Mouse (Mus musculus) E14TG2a.4 (cell line): ENCODE measurements around the gene Disc1.
A peak's percentile ranks its signal among the peaks of the same experiment; 100 is the strongest.

Source experiments
- H3K27me3 ChIP-seq: 2 replicates; pipeline ENCODE4 v1.6.1; 2014; ENCODE audit warnings: low read length, control low read depth; ENCODE audit not compliant: insufficient read depth
- H3K36me3 ChIP-seq: 2 replicates; pipeline ENCODE4 v1.6.1; 2014; ENCODE audit warnings: low read length, control low read depth; ENCODE audit not compliant: insufficient read depth
- H3K4me1 ChIP-seq: replicated peaks from 2 replicates; pipeline ENCODE4 v1.6.1; 2014; ENCODE audit warnings: low read depth, low read length, control low read depth
- H3K4me3 ChIP-seq: replicated peaks from 2 replicates; pipeline ENCODE4 v1.5.1; 2014; ENCODE audit warnings: mild to moderate bottlenecking, low read length
- H3K9me3 ChIP-seq: 2 replicates; pipeline ENCODE4 v1.6.1; 2014; ENCODE audit warnings: low read length, control low read depth
- CTCF ChIP-seq: conservative IDR thresholded peaks from 2 replicates; pipeline ENCODE4 v1.5.1; 2014; ENCODE audit warnings: low read length
- NANOG ChIP-seq: IDR thresholded peaks from 2 replicates; pipeline ENCODE4 v1.6.1; 2014; ENCODE audit warnings: borderline replicate concordance, low read length, mixed read lengths
- POU5F1 ChIP-seq: IDR thresholded peaks from 2 replicates; pipeline ENCODE4 v1.6.1; 2014; ENCODE audit warnings: low read length, borderline replicate concordance

The Disc1 gene

DNA sequence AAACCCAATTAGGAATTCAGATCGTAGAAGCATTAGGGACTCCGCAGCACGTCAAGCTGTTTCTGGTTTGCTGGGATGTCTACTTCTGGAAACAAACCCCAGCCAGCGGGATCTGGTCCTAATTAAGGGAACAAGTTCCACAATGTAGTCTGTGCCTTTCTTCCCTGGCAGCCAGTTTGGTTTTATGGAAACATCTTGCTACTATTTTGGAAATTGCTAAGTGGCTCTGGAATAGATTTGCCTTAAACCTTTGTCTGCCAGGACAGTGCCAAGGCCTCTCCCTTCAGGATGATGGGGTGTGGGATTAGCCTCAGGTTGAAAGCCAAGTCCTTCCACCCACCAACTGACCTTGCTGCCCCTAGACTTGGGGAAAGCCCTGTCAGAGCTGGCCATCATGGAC is 164.7 kb downstream of the Disc1 start:
- peaks cover 6% of the 10 kb centered on the region; the same call in 1 of the 2 replicates for H3K4me1 ChIP-seq
- no peaks in the 10 kb centered on the region for H3K9me3 ChIP-seq
- no peaks in the 10 kb centered on the region for H3K36me3 ChIP-seq
- H3K4me3 ChIP-seq: no peak overlapping the region
- TF ChIP-seq NANOG (no peak), POU5F1 (no peak), CTCF (no peak)
- no peaks in the 10 kb centered on the region for H3K27me3 ChIP-seq

DNA sequence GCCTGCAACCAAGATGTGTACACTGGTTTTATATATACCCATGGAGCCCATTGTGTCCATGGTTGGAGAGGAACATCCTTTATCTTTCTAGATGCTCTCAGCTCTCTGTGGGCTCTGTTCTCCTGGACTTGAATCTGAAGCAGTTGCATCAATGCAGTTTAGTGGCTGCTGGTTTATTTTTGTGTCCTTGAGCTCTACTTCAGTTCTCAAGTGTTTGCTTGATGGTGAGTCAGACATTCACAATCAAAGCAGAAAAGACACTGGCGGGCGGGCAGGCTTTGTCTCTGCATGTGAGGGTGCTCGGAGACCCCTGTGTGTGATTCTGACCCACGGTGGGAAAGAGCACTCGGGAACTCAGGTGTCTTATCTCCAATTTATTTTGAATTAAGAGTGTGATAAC is 166.6 kb downstream of the Disc1 start:
- no peaks in the 10 kb centered on the region for H3K27me3 ChIP-seq
- H3K9me3 ChIP-seq: no peaks in the 10 kb centered on the region
- H3K36me3 ChIP-seq: no peaks in the 10 kb centered on the region
- TF ChIP-seq CTCF: no peak
- peaks cover 17% of the 10 kb centered on the region for H3K4me1 ChIP-seq
- H3K4me3 ChIP-seq: no peak overlapping the region

DNA sequence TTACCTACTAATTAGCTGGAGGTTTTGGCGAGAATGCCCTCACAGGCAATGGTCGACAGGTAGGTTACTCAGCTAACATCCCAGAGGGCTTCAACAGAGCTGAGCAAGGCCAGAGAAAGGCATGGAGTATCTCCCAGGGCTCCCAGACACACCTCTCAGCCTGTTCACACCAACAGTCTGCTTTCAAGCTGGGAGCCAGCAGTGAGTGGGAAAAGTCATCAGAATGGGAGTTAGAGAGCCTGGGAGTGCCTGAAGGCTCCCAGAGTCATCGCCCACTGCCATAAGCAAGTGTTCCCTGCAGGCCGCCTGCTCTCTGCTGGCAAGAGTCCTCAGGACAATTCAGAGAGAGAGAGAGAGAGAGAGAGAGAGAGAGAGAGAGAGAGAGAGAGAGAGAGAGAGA is 167.1 kb downstream of the Disc1 start:
- H3K27me3 ChIP-seq: no peaks in the 10 kb centered on the region
- H3K36me3 ChIP-seq: no peaks in the 10 kb centered on the region
- no peaks in the 10 kb centered on the region for H3K9me3 ChIP-seq
- H3K4me1 ChIP-seq: peaks cover 17% of the 10 kb centered on the region
- no peak for TF ChIP-seq NANOG
- TF ChIP-seq POU5F1: no peak
- TF ChIP-seq CTCF: no peak
- no peak overlapping the region for H3K4me3 ChIP-seq

DNA sequence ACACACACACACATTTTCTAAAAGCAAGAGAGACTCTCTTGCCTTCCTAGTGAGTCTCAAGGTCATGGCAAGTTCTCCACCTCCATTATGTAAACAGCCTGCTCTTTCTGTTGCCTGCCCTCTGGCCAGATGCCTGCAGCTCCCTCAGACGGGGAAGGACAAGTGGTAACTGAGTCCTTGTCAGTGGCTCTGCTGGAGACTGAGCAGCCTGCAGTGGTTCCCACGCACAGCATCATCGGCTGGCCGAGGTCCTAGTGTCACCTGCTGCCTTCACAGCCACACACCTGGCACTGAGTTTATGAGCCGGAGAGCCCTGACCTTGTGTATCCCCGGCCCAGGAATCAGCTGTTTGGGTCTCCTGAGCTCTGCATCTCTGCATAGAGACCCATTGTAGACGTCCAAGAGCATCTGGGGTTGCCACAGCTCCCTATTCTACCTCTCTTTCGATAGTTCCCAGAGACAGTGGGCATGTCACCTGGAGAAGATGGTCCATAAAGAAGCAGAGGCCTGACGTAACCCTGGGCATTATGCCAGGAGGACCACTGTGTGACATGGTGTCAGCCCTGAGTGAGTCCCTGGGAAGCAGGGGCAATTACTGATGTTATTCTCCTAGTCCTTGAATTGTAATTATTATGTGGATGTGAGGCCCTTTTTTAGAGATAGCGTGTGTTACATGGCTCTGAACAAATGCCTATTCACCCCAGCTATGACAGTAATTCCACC is 169.2 kb downstream of the Disc1 start:
- H3K4me1 ChIP-seq: peaks cover 17% of the 10 kb centered on the region
- peaks cover 4% of the 10 kb centered on the region; the same call in 1 of the 2 replicates for H3K27me3 ChIP-seq
- H3K9me3 ChIP-seq: no peaks in the 10 kb centered on the region
- H3K36me3 ChIP-seq: no peaks in the 10 kb centered on the region
- TF ChIP-seq NANOG: no peak
- TF ChIP-seq POU5F1: no peak
- TF ChIP-seq CTCF: no peak
- H3K4me3 ChIP-seq: no peak overlapping the region

DNA sequence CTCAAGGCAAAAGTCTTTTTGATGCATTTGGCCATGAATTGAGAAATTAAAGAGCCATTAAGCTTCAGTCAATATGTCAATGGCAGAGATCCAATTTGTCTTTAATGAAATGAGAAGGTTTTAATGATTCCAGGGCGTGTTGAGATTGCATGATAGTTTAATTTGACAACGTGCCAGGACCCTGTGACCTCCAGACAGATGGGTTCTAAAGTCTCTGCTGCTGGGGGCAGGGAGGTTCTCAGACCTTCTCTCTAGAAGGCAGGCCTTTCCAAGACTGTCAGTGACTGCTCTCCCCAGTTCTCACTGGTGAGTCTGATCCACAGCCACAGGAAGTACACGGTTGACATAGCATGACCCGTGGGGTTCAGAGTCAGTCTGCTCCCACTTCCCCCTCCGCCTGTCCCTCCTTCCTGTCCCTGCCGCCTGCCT is 170.3 kb downstream of the Disc1 start:
- TF ChIP-seq NANOG (peak; percentile 77), POU5F1 (no peak)
- peaks cover 4% of the 10 kb centered on the region; the same call in 1 of the 2 replicates for H3K27me3 ChIP-seq
- peak overlapping the region; percentile 53 for H3K4me3 ChIP-seq
- H3K36me3 ChIP-seq: no peaks in the 10 kb centered on the region
- peaks cover 17% of the 10 kb centered on the region for H3K4me1 ChIP-seq
- no peaks in the 10 kb centered on the region for H3K9me3 ChIP-seq

DNA sequence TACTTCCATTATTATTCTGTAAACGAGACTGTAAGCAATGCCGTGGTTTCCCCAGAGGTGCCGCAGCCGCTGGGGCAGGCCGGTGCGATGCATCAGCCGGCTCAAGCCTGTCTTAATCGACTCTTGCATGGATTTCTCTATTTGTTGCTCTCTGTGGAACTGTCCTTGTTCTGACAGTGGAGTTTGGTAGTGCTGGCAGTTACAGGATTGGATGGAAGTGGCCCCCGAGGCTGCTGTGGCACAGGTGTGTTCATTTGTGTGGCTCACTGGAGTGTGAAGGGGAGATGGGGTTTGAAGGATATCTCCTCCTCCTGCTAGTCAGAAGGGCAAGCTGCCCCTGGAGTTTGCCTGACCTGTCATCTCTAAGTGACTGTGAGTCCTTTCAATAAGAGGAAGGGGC is 171.3 kb downstream of the Disc1 start:
- no peaks in the 10 kb centered on the region for H3K9me3 ChIP-seq
- H3K36me3 ChIP-seq: no peaks in the 10 kb centered on the region
- TF ChIP-seq POU5F1: no peak
- no peak for TF ChIP-seq NANOG
- TF ChIP-seq CTCF: no peak
- H3K4me3 ChIP-seq: no peak overlapping the region
- peaks cover 17% of the 10 kb centered on the region for H3K4me1 ChIP-seq
- H3K27me3 ChIP-seq: peaks cover 4% of the 10 kb centered on the region; the same call in 1 of the 2 replicates

DNA sequence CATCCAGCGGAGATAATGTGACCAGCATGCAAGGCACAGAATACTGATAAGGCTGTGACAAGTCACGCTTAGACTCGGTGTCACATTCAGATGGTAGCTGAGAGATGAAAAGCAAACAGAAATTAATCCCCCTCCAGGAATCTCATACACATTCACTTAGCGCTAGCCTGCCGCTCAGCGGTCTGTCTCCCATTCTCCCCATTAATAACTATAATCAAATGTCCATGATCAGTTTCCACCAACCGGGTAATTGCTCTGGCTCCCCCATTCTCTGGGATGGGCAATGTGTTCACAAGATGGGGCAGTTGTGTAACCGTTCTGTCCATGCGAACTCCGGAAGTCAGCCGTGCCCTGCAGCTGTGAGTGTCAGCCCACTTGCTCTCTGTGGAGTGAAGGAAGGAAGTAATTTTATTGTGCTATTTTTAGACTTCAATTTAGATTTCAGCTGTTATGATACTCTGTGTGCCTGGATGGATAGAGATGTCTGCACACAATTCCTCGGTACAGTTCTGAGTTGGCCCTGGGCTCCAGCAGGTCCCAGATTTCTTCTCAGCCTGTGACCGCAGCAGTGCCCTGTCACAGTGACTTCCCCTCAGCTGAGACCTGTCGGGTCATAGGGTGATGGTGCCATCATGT is 173.1 kb downstream of the Disc1 start:
- no peaks in the 10 kb centered on the region for H3K9me3 ChIP-seq
- peaks cover 4% of the 10 kb centered on the region; the same call in 1 of the 2 replicates for H3K27me3 ChIP-seq
- no peaks in the 10 kb centered on the region for H3K36me3 ChIP-seq
- peaks cover 17% of the 10 kb centered on the region for H3K4me1 ChIP-seq
- H3K4me3 ChIP-seq: no peak overlapping the region
- TF ChIP-seq CTCF (no peak), POU5F1 (no peak), NANOG (no peak)

DNA sequence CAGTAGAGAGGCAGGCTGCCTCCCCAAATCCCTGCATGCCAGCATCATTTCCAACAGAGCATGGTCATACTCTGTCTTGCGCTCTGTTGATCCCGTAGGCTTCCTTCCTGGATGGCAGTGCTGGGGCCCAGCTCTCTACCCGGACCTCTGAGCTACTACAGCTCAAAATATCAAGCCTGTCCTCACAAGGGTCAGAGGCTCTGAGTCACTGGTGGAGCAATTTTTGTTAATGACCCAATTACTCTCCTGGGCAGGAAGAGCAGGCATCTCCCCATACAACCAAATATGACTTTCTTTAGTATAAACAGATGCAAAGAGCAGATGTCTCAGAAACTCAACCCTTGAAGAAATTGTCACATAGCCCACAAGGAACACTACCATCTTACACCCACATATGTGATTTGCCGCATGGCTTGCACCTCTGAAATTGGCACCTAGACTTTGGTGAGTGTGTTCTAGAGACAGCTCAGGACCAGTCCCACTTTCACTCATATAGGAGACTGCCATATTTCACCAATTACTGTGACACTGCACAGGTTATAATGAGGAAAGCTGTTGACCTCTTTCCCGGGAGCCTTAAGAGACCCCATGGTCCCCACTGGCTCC is 176.6 kb downstream of the Disc1 start:
- Histone ChIP-seq H3K9me3 (no peaks in the 10 kb centered on the region), H3K36me3 (no peaks in the 10 kb centered on the region), H3K4me3 (no peak overlapping the region), H3K4me1 (no peaks in the 10 kb centered on the region), H3K27me3 (peaks cover 4% of the 10 kb centered on the region; the same call in 1 of the 2 replicates)
- no peak for TF ChIP-seq NANOG

DNA sequence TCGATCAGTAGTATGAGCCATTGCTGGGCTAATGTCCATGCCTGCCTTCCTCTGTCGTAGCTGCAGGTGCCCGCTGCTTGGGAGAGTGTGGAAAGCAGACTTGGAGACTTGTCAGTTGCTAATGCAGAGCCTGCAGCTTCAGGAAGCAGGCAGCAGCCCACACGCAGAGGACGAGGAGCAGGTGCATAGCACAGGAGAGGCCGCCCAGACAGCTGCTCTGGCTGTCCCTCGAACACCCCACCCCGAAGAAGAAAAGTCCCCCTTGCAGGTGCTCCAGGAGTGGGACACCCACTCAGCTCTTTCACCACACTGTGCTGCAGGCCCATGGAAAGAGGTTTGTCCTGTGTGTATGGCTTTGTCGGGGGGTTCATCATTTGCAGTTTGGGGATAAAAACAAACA is 178.7 kb downstream of the Disc1 start:
- no peaks in the 10 kb centered on the region for H3K4me1 ChIP-seq
- no peak for TF ChIP-seq NANOG
- no peak for TF ChIP-seq CTCF
- TF ChIP-seq POU5F1: no peak
- peaks cover 3% of the 10 kb centered on the region; the same call in 1 of the 2 replicates for H3K27me3 ChIP-seq
- H3K4me3 ChIP-seq: no peak overlapping the region
- no peaks in the 10 kb centered on the region for H3K36me3 ChIP-seq
- no peaks in the 10 kb centered on the region for H3K9me3 ChIP-seq
